Mouse (Mus musculus): ENCODE data around the gene Frmd4b. TPM values are rescaled to one million over a fixed set of nuclear protein-coding genes. Genes with fewer than 3 reads are reported as not detected.

Gene Frmd4b
- total and polyA plus RNA-seq, 3 experiments, result 0.13 to 0.70 (median 0.13) TPM

DNA sequence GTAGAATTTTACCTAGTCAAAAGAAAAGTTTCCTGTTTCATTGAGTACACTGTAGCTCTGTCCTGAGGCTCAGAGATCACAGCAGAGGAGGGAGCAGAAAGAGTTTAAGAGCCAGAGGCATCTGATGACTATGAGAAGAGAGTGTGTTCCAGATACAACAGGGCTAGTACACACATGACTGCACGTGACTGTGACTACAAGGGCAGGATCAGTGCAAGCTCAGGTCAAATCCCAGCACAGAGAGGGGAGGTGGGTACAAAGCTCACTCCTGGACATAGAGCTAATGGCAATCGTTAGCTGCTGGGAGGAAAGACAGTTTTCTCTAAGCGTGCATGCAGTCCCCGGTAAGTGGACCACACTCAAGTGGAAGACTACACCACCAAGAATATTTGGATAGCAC lies 37.6 kb downstream of the Frmd4b start:
- Histone ChIP-seq H3K27ac (ENCODE audit: insufficient read depth, low read depth) (no peak overlapping the region), H3K79me2 (replicated peaks; ENCODE audit: control insufficient read depth, extremely low read depth, insufficient read depth, poor library complexity, severe bottlenecking) (no peaks in the 10 kb centered on the region), H3K4me2 (ENCODE audit: insufficient read depth, low read depth, poor library complexity, severe bottlenecking) (no peak overlapping the region), H3K4me1 (ENCODE audit: control insufficient read depth in 1 of 2, insufficient read depth in 2 of 2) (peaks cover 0 to 7% of the 10 kb centered on the region in 2 experiments; a peak in 2 of 4 replicates), H3K36me3 (replicated peaks in 1 of 2; ENCODE audit: control insufficient read depth in 1 of 2, insufficient read depth in 1 of 2, low read length in 1 of 2) (no peaks in the 10 kb centered on the region), H3K9ac (ENCODE audit: insufficient read depth, low read depth) (no peak overlapping the region), H3K4me3 (replicated peaks in 1 of 3; ENCODE audit: low read depth in 2 of 3, low read length in 2 of 3, poor library complexity in 1 of 3) (no peak overlapping the region), H3K9me3 (replicated peaks; ENCODE audit: low read length) (no peaks in the 10 kb centered on the region), H3K27me3 (replicated peaks) (no peaks in the 10 kb centered on the region)
- no peak for DNase-seq (ENCODE audit: extremely low read depth)
- no peak for TF ChIP-seq ZKSCAN1 (IDR thresholded peaks at IDR 0.05; ENCODE audit: borderline replicate concordance, low read depth, low read length)
- TF ChIP-seq TCF12 (IDR thresholded peaks at IDR 0.05; ENCODE audit: low read depth, low read length), result no peak
- TF ChIP-seq USF1 (IDR thresholded peaks at IDR 0.05; ENCODE audit: low read depth, low read length), result no peak
- no peak for TF ChIP-seq CTCF (conservative IDR thresholded peaks at IDR 0.05 in 1 of 2, IDR thresholded peaks at IDR 0.05 in 1 of 2; ENCODE audit: low read depth in 2 of 2, low read length in 2 of 2)
- no peak for TF ChIP-seq JUN (IDR thresholded peaks at IDR 0.05; ENCODE audit: insufficient read depth, low read depth, low read length)
- no peak for TF ChIP-seq UBTF (IDR thresholded peaks at IDR 0.05; ENCODE audit: low read depth, low read length)
- in situ Hi-C loops (cut with MboI; ENCODE audit: low pct_ligation_motif_present, low pct_unique_long_range_greater_than_20kb, low sequenced_read_pairs) (no loop called here), dilution Hi-C loops (cut with MboI; ENCODE audit: extremely low pct_ligation_motif_present, extremely low pct_unique_long_range_greater_than_20kb, low sequenced_read_pairs) (no loop called here)

GRCm38 (mm10) chr6:97578210-97578609 lies 39.1 kb downstream of the Frmd4b start:
- Histone ChIP-seq H3K9ac (ENCODE audit: insufficient read depth, low read depth) (no peak overlapping the region), H3K79me2 (replicated peaks; ENCODE audit: control insufficient read depth, extremely low read depth, insufficient read depth, poor library complexity, severe bottlenecking) (no peaks in the 10 kb centered on the region), H3K36me3 (replicated peaks in 1 of 2; ENCODE audit: control insufficient read depth in 1 of 2, insufficient read depth in 1 of 2, low read length in 1 of 2) (no peaks in the 10 kb centered on the region), H3K4me1 (ENCODE audit: control insufficient read depth in 1 of 2, insufficient read depth in 2 of 2) (peaks cover 0 to 7% of the 10 kb centered on the region in 2 experiments; a peak in 2 of 4 replicates), H3K4me2 (ENCODE audit: insufficient read depth, low read depth, poor library complexity, severe bottlenecking) (no peak overlapping the region), H3K4me3 (replicated peaks in 1 of 3; ENCODE audit: low read depth in 2 of 3, low read length in 2 of 3, poor library complexity in 1 of 3) (no peak overlapping the region), H3K9me3 (replicated peaks; ENCODE audit: low read length) (no peaks in the 10 kb centered on the region), H3K27me3 (replicated peaks) (no peaks in the 10 kb centered on the region), H3K27ac (ENCODE audit: insufficient read depth, low read depth) (no peak overlapping the region)
- dilution Hi-C loops (cut with MboI; ENCODE audit: extremely low pct_ligation_motif_present, extremely low pct_unique_long_range_greater_than_20kb, low sequenced_read_pairs), result no loop called here
- TF ChIP-seq TCF12 (IDR thresholded peaks at IDR 0.05; ENCODE audit: low read depth, low read length), result no peak
- TF ChIP-seq EP300 (IDR thresholded peaks at IDR 0.05; ENCODE audit: low read length), result no peak
- no peak for TF ChIP-seq CHD2 (IDR thresholded peaks at IDR 0.05; ENCODE audit: low read length)
- no peak for TF ChIP-seq CHD1 (IDR thresholded peaks at IDR 0.05; ENCODE audit: low read depth, low read length)
- TF ChIP-seq RCOR1 (conservative IDR thresholded peaks at IDR 0.05; ENCODE audit: low read depth, low read length), result no peak
- no peak for TF ChIP-seq UBTF (IDR thresholded peaks at IDR 0.05; ENCODE audit: low read depth, low read length)
- no peak for TF ChIP-seq ZC3H11A (IDR thresholded peaks at IDR 0.05; ENCODE audit: low read depth, low read length)
- no peak for TF ChIP-seq POLR2AphosphoS2 (IDR thresholded peaks at IDR 0.05; ENCODE audit: low read depth, low read length)
- TF ChIP-seq MAZ (IDR thresholded peaks at IDR 0.05; ENCODE audit: low read depth, low read length), result no peak
- no peak for TF ChIP-seq NRF1 (IDR thresholded peaks at IDR 0.05; ENCODE audit: low read depth, low read length)
- no peak for TF ChIP-seq CTCF (conservative IDR thresholded peaks at IDR 0.05 in 1 of 2, IDR thresholded peaks at IDR 0.05 in 1 of 2; ENCODE audit: low read depth in 2 of 2, low read length in 2 of 2)
- TF ChIP-seq ELF1 (IDR thresholded peaks at IDR 0.05; ENCODE audit: low read depth, low read length), result no peak
- TF ChIP-seq KAT2A (IDR thresholded peaks at IDR 0.05; ENCODE audit: insufficient replicate concordance, low read length), result no peak
- TF ChIP-seq GABPA (IDR thresholded peaks at IDR 0.05; ENCODE audit: insufficient replicate concordance, low read depth, low read length), result no peak
- no peak for TF ChIP-seq NELFE (IDR thresholded peaks at IDR 0.05; ENCODE audit: low read depth, low read length)
- TF ChIP-seq TBP (conservative IDR thresholded peaks at IDR 0.05; ENCODE audit: low read depth, low read length), result no peak
- no peak for TF ChIP-seq ZKSCAN1 (IDR thresholded peaks at IDR 0.05; ENCODE audit: borderline replicate concordance, low read depth, low read length)
- TF ChIP-seq POLR2A (IDR thresholded peaks at IDR 0.05; ENCODE audit: low read depth, low read length), result no peak
- TF ChIP-seq JUN (IDR thresholded peaks at IDR 0.05; ENCODE audit: insufficient read depth, low read depth, low read length), result no peak
- TF ChIP-seq MYC (IDR thresholded peaks at IDR 0.05; ENCODE audit: low read depth, low read length), result no peak
- in situ Hi-C loops (cut with MboI; ENCODE audit: low pct_ligation_motif_present, low pct_unique_long_range_greater_than_20kb, low sequenced_read_pairs), result no loop called here
- DNase-seq (ENCODE audit: extremely low read depth), result no peak

Data from CH12.LX (cell line).